Mouse (Mus musculus) 3T3-L1 (cell line): ENCODE data around the gene Gm20388.

ENCODE experiments used
- DNase-seq: peaks from one replicate; pipeline ENCODE4 v3.0.0-alpha.2; 2015; ENCODE audit warnings: low read depth, low spot score

Gene Gm20388

DNA sequence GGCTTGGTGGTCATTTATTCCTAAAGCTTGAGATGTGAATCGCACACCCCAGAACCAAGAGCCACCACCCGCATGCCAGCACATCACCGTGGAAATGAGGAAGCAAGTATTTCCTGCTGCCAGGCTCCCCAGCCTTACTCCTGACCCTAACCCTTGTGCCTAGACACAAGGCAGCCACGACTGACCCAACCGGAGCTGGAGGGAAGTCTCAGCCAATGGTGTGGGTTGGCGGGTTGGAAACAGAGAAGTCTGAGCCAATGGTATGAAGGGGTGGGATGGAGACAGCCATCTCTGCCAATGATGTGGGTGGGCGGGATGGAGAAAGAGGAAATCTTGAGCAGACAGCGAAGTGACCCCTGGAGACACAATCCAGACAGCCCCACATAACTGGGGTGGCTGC, 1314.1 kb downstream of the Gm20388 start:
- DNase-seq: no peak

DNA sequence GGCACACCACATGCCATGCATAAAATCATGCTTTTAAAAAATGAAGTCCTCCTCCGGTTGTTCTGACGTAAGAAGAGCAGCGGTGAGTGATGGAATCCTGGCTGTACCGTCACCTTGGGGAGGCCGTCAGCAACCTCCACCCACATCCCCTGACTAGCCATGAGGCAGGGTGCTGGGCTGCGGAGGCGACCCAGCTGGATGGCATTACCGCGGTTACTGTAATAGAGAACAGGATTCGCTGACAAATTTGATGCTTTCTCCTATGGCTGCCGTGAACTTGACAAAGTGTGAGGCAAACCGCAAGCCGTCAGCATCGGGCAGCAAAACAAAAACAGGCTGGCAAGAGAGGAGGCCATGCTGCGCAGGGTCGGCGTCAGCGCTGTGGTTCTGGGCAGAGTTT, 1317.1 kb downstream of the Gm20388 start:
- peak; percentile 24 for DNase-seq

DNA sequence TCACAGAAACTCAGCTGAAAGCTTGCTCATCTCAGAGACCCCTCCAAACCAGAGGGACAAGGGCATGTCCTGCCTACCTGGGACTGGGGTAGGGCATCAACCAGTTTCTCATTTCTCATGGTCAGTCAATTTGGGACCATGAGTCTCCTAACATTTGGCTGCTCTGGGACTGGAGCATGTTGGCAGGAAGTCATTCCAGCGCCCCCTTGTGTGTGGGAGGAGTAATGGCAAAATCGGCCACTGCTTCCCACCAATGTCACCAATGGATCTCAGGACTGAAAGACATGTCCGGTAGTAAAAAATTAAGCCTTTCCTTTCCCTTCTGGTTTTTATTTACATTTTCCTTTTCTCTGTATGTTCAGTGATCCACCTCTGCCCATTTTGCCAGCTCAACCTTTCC, 1318.3 kb downstream of the Gm20388 start:
- DNase-seq: peak; percentile 50

DNA sequence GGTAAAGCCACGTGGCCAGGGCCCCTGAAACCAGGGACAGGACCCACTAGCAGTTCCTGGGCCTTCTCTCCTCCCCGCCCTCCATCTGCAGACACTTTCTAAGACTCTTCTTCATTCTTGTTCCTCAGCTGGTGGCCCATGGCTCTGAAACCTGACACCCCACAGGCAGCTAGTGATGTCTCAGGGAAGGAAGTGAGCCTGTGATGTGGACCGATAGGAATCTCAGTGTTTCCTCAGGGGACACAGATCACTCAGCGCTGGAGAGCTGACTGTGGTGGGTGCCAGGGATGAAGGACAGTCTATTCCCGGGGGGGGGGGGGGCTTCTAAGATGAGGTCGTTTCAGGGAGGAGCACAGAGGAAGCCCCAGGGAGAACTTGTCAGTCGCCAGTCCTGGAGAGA, 1318.9 kb downstream of the Gm20388 start:
- DNase-seq: peak; percentile 73

DNA sequence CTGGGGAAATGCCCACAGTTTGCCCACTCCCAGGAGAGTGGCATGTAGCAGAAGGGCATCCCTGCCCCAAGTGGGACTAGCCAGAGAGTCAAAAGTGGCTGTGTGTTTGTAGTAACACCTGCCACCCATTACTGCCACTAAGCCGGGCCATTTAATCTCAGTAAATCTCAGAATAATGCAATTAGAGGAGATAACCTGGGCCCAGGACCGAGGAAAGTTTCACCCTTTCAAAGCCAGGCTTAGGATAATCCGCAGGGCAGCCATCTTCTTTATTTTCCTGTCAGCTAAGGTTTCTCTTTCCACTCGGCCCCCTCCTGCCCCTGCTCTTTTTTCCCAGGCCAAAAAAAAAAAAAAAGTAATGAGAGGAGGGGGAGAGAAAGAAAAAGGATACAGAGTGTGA, 1322.6 kb downstream of the Gm20388 start:
- DNase-seq: no peak

DNA sequence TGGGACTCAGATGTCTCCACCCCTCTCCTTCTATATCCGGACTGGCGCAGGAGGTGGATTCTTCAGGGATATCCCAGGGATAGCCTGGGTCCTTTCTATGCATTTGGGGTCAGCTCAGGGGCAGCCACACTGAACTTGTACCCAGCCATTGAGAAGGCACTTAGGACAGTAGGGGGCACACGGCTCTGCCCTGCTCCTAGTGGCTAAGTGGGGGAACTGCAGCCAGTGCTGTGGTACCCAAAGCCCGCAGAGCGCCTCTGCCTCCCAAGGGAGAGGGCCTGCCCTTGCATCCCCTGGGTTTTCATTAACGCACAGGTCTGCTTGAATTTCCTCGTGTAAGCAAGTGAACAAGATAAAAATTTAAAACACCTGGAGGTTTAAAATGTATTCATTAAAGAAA, 1324.3 kb downstream of the Gm20388 start:
- DNase-seq: no peak

DNA sequence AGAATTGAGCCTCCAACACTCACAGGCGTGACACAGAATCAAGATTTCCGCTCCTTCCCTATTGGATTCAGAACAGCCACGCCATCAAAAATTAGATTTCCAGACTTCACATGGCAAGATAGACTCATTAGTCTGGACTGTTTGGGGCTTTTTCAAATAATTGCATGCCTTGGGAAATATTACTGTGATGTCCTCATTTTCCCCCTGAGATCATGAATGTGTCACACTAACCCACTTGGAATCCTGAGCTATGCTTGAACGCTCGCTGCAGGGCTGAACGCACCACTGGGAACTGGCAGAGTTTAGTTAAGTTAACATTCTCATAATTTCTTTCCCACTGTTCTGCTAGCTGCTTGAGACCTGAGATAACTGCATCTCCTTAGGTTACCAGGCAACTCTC, 1329.0 kb downstream of the Gm20388 start:
- no peak for DNase-seq

DNA sequence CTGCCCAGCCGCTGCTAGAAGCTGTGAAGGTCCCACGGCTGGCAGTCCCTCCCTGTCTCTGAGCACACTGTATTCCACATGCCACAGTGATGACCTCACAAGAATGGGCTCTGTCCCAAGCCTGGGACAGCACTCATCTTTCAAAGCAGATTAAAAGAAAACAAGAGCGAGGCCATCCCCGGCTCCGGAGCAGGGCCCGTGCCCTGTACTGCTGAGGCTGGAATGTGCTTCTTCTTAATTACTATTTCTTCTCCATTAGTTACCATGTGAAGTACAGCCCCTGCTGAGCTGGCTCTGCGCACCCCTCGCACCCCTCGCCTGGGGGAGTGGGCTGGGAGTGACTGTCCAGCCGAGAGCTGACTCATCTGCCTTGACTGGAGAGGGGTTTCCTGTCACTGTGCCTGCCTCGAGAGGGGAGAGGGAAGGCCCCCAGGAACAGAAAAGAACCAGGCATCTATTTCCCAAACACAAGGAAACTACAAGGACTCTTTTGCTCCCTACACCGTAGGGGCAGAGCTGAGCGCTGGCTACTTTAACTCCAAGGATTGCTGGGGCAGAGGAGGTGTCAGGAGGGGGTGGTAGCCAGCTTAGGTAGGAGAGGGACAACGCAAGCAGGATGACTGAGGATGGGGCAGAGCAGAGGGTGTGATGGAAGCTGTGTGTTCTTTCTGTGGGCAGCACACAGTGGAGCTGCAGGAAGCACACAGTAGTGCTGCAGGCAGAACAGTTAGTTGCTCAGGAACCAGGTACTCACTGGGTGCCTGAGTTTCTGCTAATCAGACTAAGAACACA, 1331.3 kb downstream of the Gm20388 start:
- DNase-seq: peak; percentile 86

DNA sequence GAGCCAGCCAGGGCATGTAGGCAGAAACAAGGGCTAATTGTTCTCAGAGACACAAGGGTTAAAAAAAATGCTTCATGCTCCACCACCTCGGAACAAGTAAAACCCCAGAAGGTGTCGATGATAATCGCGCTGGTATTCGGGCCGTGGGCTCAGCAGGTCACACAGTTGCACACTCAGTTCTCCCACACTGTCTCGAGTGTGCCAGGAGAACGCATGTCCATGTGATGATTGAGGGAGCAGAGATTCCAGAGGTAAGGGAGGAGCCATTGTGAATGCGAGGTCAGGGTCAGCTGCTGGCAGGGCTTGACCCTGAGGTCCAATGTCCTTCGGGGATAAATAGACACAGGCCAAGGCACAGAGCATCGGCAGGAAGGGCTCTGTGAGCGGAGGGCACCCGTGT, 1332.0 kb downstream of the Gm20388 start:
- DNase-seq: no peak

DNA sequence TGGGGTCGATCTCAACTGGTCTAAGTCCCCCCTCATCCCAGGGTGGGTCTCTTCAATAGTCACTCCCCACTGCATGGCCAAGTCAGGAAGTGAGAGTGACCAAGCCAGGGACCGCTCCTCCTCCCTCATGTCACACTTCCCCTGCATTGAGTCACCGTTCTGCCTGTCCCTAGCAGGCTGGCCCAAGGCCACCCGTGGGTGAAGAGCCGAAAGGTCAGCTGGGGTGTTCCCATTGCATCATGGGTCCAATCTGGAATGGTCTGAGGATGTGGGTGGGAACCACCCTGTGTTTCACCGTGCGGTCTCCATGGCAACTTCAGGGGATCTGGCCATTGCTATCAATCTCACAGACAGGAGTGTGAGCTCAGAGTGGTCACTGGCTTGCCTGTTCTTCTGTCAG, 1338.2 kb downstream of the Gm20388 start:
- DNase-seq: no peak

DNA sequence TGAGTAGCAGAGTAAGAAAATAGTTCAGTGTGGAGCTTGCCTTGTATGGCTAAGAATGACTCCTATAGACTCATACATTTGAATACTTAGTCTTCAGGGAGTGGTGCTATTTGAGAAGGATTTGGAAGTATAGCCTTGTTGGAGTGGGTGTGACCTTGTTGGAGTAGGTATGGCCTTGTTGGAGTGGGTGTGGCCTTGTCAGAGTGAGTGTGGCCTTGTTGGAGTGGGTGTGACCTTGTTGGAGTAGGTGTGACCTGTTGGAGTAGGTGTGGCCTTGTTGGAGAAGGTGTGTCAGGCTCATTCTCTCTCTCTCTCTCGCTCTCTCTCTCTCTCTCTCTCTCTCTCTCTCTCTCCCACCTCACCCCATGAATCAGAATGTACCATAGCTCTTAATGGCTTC, 1338.8 kb downstream of the Gm20388 start:
- DNase-seq: no peak

DNA sequence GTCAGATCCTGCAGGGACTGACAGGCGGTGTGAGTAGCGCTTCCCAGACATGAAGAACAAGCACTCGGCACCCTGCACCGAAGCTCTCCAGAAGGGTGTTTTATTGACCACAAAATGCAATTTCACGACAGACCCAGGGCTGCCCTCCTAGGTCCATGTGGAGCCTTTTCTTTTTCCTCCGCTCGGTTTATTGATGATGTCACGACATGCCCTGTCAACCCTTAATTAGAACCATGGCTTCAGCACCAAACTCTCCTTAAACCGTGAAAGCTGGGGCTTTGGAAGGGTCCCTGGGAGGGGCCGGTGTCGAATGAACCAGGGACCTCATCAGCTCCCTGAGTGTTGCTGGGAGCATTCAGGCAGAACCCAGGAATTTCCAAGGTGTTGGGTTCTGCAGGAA, 1340.4 kb downstream of the Gm20388 start:
- no peak for DNase-seq

DNA sequence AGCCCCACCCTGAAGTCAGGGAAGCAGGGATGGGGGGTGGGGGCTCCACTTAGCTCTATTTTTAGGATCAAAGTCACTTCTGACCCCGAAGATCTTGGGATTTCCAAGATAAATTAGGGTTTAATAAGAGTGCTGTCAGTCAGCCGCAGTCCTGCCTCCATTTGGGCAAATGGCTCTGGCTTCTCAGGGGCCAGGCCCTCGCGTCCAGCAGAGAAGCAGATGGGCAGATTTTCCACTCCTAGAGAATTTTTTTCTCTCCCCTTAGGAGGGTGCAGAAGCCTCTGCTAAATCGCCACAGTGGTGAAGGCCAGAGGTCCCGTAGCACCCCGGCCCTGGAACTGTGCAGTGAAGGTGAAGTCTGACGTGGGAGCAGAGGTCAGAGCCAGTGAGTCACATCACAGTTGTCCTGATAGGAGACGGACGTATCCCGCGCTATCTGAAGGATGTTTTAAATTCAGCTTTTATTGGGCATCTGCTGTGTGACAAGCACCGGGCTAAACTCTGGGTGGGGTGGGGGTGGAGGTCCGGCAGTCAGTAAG, 1345.2 kb downstream of the Gm20388 start:
- no peak for DNase-seq

DNA sequence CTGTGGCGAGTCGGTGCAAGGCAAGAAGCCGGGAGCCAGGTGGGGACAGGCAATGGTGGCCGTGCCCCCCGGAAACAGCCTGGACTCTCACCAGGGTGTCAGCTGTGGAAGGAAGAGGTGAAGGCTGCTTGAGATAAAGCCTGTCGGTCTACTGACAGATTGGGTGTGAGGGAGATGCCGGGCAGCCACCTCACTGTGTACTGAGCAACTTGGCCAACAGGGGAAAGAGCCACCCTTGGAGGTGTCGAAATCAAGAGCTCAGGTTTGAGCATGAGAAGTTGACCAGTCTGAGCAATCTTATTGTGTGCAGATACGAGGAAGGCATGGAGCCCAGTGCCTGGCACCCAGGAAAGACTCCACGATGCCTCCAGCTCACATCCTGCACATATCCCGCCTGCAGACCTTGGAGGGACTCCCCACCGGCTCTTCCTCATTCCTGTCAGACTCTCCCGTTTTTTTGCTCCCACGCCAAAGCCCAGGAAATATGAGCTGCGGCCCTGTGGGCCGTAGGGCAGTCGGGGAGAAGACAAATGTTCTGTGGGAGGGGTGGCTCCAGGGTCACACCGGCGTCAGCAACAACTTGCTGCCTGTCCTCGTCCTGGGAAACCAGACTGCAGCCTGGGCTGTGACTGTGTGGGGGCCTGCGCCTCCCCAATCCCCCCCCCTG, 1347.6 kb downstream of the Gm20388 start:
- DNase-seq: no peak

DNA sequence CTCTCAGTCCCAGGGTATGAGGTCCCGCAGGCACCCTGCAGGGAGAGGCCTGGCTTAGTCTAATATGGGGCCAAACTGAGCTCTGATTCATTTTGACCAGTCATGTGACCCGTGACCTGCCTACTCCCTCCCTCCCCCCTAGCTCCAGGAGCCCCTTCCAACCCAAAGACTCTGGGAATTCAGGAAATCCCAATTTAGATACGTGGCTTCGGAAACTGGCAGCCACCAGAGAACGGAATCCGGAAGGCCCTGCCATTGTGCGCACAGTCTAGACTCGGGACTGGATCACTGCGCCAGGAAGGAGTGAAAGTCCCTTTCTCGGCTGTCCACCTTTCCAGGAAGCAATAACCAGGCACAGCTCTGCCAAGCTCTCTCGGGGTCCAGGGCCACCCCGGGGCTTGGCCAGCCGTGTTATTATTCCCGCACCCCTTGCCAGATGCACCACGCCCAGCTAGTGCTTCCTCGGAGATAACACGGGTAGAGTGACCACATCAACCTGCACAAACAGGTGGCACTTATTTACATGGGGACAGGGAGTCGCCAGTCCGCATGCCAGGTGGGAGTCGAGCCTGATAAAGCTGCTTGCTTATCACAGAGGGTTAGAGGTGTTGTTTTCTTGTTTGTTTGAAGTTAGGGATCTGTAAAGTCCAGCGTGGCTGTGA, 1352.2 kb downstream of the Gm20388 start:
- DNase-seq: no peak

DNA sequence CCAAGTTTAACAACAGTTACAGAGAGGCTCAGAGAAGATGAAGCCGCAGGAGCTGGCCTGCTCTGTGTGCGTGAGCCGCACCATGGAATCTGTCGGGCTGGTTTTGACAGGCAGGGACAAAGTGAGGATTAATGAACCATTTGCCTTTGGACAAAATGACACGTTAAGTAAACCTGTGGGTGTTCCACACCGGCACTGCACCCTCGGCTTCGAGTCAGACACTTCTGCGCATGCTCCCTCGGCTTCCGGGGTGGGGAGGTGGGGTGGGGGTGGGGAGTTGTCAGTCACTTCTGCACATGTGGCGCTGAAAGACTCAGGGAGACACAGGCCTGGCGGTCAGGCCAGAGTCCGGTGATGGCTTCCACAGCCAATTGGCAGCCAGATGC, 1352.7 kb downstream of the Gm20388 start:
- no peak for DNase-seq

DNA sequence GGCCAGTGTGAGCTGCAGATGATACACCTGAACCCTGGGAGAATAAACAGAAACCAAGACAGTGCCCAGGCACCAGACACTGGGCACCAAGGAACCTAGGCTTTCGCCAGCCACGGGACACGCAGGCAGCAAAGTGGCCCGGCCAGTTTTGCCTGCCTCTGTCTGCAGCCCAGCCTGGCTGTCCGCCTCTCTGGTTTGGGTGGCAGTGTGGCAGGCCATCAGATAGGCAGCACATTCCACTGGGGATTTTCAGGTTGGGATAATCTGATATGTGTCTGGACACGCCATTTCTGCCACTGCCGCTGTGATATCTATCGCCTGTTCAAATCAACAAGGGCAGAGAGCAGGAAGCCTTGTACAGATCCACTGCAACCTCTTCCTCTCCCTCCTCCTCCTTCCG, 1353.6 kb downstream of the Gm20388 start:
- no peak for DNase-seq

DNA sequence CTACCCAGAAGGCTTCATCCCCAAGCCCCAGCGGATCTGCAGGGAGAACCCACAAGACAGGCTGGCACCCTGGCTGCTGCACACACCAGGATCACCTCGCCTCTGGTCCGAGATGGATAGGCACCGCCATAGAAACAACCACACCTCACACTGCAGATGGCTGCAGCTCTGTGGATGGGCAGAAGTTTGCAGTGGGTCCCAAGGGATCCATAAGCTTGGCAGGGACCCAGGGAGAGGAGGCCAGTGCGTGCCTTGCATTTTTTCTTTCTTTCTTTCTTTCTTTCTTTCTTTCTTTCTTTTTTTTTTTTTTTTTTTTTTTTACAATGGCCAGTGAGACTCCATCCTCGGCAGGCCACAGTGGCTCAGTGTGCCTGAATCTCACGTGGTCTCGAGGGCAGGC, 1360.9 kb downstream of the Gm20388 start:
- no peak for DNase-seq

DNA sequence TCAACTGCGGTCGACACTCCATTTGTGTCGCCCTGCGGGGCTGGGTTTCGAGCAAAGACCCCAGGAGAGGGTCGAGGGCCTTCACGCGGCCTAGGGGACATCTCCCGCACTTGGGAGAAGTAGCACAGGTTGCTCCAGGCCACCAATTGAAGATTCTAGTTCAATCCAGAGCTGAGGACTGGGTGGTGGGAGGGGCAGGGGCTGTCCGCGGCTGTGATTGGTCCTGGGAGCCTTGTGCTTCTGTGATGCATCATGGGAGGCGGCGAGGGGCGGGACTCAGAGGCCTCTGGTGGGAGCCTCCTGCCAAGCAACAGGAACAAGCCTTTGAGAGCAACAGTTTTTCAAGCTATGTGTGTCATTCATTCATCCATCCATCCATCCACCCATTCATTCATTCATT, 1362.6 kb downstream of the Gm20388 start:
- DNase-seq: no peak

DNA sequence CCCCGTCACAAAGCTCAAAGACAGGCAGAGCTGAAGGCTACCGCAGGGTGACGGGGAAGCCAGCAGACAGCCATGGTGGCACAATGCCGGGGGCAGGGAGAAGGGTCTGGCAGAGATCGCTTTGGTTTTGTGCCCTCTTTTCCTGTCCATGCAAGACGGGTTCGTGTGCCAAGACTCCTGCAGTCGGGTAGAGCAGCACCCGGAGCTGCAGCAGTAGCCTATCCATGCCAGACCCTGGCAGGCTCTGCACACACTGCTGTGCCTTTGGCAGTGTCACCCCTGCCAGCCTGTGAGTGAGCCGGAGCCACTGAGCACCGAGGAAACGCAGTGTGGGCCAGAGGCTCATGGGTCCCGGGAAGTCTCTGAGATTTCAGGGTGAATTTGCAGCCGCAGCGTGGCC, 1363.0 kb downstream of the Gm20388 start:
- DNase-seq: no peak

DNA sequence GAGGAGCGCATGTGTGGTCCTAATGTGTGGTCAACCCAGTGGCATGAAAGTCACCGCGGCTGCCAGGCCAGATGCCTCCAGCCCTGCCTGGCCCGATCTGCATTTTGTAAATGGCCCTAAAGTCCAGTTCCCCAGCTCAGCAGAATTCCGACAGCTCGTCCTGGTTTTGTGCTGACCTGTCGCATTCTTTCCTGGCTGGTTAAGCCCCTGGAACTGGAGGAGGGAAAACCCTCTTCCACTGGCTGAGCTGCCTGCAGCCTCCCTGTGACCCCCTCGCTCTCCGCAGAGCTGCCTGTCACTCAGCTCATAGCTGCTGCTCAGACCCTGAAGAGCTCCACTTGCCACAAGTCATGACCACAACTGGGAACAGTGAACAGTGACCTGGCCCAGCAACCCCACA, 1369.8 kb downstream of the Gm20388 start:
- peak; percentile 19 for DNase-seq

DNA sequence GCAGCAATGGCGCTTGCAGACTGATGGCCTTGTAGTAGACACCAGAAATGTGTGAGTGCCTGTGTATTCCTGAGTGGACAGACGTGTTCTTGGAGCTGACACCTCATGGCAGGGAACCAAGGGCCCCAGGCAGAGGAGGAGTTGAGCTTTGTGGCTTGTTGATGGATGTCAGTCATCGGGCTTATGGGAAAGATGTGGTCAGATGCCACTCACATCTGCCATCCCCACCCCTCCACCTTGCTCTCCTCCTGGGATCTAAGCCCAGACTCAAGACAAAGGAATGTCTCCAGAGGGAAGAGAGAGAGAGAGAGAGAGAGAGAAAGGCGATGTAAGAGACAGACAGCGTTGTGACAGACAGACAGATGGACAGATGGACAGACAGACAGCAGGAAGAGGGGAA, 1378.7 kb downstream of the Gm20388 start:
- peak; percentile 73 for DNase-seq

DNA sequence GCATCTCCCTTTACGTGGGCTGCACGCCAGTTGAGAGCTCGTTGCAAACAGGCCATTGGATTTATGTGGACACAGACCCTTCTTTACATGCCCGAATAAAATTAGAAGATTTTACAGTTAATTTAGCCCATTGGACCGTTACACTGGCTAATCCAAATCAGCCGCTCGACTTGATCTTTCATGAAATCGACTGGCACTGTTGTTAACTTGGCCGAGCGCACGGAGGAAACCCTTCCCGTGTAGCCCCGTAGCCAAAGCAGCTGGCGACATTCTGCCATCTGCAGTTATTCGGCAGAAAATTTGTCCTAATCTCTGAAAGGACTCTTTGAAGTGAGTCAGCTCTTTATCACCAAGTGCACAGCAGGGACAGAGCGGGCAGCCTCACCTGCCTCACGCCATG, 1379.9 kb downstream of the Gm20388 start:
- DNase-seq: no peak
